Mouse (Mus musculus) liver, adult 2 months (tissue): ENCODE measurements around the gene Eri3. TPM values are rescaled to one million over a fixed set of nuclear protein-coding genes. Genes with fewer than 3 reads are reported as not detected.

ENCODE experiments used
- DNase-seq: peaks from one replicate; pipeline ENCODE4 v3.0.0-alpha.2; 2011; ENCODE audit warnings: low read depth, low spot score; ENCODE audit errors: extremely low read depth
- H3K27ac ChIP-seq: fragments of 200-500 bp; replicated peaks from 2 replicates; pipeline ENCODE4 v1.5.1; 2012; ENCODE audit warnings: low read depth, mild to moderate bottlenecking, control low read depth, inconsistent platforms, low read length; ENCODE audit not compliant: insufficient read depth
- H3K27me3 ChIP-seq: fragments of 200-500 bp; 2 replicates; pipeline ENCODE4 v1.6.1; 2012; ENCODE audit warnings: mild to moderate bottlenecking, moderate library complexity, low read length, inconsistent platforms; ENCODE audit not compliant: control insufficient read depth, insufficient read depth
- H3K36me3 ChIP-seq: fragments of 200-500 bp; 2 replicates; pipeline ENCODE4 v1.6.1; 2012; ENCODE audit warnings: low read length, inconsistent platforms; ENCODE audit not compliant: control insufficient read depth, insufficient read depth
- H3K4me1 ChIP-seq: fragments of 200-500 bp; 2 replicates; pipeline ENCODE4 v1.6.1; 2011; ENCODE audit warnings: low read length; ENCODE audit not compliant: control insufficient read depth, insufficient read depth
- H3K4me3 ChIP-seq: fragments of 200-500 bp; 2 replicates; pipeline ENCODE4 v1.5.1; 2011; ENCODE audit warnings: low read depth, mild to moderate bottlenecking, control low read depth, low read length, moderate library complexity; ENCODE audit not compliant: insufficient read depth
- H3K79me2 ChIP-seq: fragments of 200-500 bp; 2 replicates; pipeline ENCODE4 v1.6.1; 2012; ENCODE audit warnings: inconsistent platforms, mild to moderate bottlenecking, low read length, moderate library complexity; ENCODE audit not compliant: control insufficient read depth, insufficient read depth
- H3K9ac ChIP-seq: fragments of 200-500 bp; 2 replicates; pipeline ENCODE4 v1.6.1; 2012; ENCODE audit warnings: low read depth, mild to moderate bottlenecking, control low read depth, inconsistent platforms, low read length
- CTCF ChIP-seq: fragments of 200-500 bp; IDR thresholded peaks from 2 replicates; pipeline ENCODE4 v1.5.1; 2011; ENCODE audit warnings: low read depth, low read length, control low read depth
- POLR2A ChIP-seq: fragments of 200-500 bp; IDR thresholded peaks from 2 replicates; pipeline ENCODE4 v1.6.1; 2011; ENCODE audit warnings: low read length, control low read depth; ENCODE audit not compliant: insufficient read depth; ENCODE audit errors: extremely low read depth
- WGBS: fragments of 180-500 bp; shearing (Covaris S2); methylation state at CpG from one replicate; pipeline ENCODE4 v1.1.7; 2018; 5-methylcytosine and 5-hydroxymethylcytosine counted together
- polyA plus RNA-seq: library from polyadenylated mRNA; depleted of rRNA; stranded (reverse); fragments of >200 nt; gene quantifications from 2 replicates; pipeline ENCODE4 v1.2.3, GENCODE M21; 2012
- total RNA-seq: library from RNA; depleted of rRNA; stranded (reverse); fragments of >200 nt; gene quantifications from 2 replicates; pipeline ENCODE4 v1.2.3, GENCODE M21; 2014

The Eri3 gene
- total and polyA plus RNA-seq, 2 experiments = 16.8 to 42.1 TPM

DNA sequence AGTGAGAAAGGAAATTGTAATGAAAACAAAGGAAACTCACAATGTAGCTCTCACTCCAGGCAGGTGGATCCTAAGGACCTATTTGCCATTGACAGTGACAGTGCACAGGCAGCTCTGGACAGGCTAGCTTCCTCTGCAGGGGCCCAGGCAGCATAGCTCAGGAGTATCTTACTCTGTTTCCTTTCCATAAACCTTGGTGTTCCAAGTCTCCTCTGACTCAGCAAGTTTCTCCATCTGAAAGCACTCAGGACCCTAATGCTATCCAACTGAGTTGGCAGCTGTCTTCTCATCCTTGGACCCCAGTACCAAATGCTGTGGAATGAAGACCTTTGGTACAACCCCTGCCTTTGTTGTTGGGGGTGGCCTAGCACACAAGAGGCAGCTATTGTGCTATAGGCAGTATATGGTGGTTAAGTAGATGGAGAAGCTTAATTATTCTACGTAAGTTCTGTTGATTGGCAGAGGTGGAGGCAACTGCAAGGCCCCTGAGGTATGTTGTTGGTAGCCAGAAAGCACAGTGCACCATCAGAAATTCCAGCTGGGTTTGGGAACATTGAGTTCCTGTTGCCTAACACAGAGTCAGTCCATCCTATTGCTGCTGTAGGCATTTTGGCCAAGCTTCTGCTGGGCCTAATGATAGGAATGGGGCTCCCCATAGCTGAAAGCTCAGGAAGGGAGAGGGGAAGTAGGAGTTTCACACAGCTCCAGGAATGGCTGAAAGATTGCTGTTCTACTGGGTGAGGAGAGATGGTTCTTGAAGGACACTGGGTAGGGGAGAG is 90.9 kb downstream of the Eri3 start:
- Histone ChIP-seq H3K36me3 (peaks cover 2% of the 10 kb centered on the region; the same call in 1 of the 2 replicates), H3K4me3 (no peak overlapping the region), H3K9ac (no peak overlapping the region), H3K27ac (no peak overlapping the region), H3K79me2 (no peaks in the 10 kb centered on the region), H3K4me1 (no peaks in the 10 kb centered on the region), H3K27me3 (no peaks in the 10 kb centered on the region)
- TF ChIP-seq POLR2A = no peak
- no peak for TF ChIP-seq CTCF
- WGBS = 97% methylated on average over 1 of the region's 1 CpGs
- DNase-seq = no peak

DNA sequence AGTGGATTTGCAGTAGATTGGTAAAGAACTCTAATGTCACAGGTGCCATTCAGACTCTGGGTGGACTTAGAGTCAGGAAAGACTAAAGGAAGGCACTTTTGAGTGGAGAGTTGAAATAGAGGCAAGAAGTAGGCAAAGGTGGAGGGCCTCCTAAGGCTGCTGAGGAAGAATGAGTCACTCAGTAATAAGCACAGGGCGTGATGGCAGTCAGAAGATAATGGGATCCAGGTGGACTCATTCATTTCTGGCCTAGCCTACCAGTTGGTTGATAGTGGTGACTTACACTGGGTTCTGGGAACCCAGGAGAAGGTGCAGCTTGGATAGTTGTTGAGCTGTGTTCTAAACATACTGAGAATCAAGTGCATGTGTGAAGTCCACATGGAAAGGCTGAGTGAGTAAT is 91.6 kb downstream of the Eri3 start:
- no peak overlapping the region for H3K4me3 ChIP-seq
- H3K4me1 ChIP-seq = no peaks in the 10 kb centered on the region
- no peak overlapping the region for H3K27ac ChIP-seq
- 96% methylated on average over 1 of the region's 1 CpGs for WGBS
- no peak overlapping the region for H3K9ac ChIP-seq
- no peak for DNase-seq
- H3K79me2 ChIP-seq = no peaks in the 10 kb centered on the region
- TF ChIP-seq POLR2A (no peak), CTCF (no peak)
- peaks cover 2% of the 10 kb centered on the region; the same call in 1 of the 2 replicates for H3K36me3 ChIP-seq
- H3K27me3 ChIP-seq = no peaks in the 10 kb centered on the region

DNA sequence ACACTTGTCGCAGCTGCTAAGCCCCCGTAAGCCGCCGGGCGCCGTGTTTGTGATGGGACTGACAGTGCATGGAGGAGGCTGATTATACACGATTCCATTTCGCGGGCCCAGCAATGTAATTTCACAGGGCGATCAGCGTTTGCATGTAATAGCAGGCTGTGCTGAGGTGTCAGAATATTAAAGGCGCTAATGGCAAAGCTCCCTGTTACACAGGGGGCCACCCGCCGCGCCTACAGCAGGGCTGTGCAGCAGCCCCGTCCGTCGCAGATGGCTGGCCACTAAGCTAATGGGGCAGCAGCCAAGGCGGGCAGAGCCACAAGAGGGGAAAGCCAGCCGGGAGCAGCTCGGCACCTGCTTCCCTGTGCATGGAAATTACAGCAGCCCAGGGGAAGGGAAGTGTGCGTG is 94.9 kb downstream of the Eri3 start:
- H3K27ac ChIP-seq = no peak overlapping the region
- no peak for TF ChIP-seq POLR2A
- no peaks in the 10 kb centered on the region for H3K27me3 ChIP-seq
- WGBS = 90% methylated on average over 22 of the region's 22 CpGs
- H3K4me1 ChIP-seq = no peaks in the 10 kb centered on the region
- no peaks in the 10 kb centered on the region for H3K79me2 ChIP-seq
- no peak overlapping the region for H3K9ac ChIP-seq
- no peak for DNase-seq
- no peak overlapping the region for H3K4me3 ChIP-seq
- H3K36me3 ChIP-seq = peaks cover 2% of the 10 kb centered on the region; the same call in 1 of the 2 replicates

DNA sequence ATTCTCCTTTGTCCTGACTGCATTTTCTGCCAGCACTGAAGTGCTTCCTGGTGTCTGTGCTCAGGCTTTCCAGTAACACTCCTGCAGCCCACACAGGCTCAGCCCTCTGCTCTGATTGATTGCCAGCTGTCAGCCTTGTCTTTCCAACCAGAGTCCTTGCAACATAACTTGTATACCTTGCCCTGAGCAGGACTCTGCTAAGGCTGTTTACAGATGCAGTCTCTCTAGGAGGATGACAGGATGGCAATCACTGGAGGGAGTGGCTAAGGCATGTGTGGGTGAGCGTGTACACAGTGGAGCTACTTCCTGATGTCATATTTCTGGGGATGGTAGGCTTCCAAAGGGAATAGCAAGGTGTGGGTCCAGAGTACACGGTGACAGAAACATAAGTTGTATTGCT is 95.7 kb downstream of the Eri3 start:
- TF ChIP-seq CTCF (no peak), POLR2A (no peak)
- Histone ChIP-seq H3K27ac (no peak overlapping the region), H3K9ac (no peak overlapping the region), H3K27me3 (no peaks in the 10 kb centered on the region), H3K36me3 (peaks cover 2% of the 10 kb centered on the region; the same call in 1 of the 2 replicates), H3K4me3 (no peak overlapping the region), H3K79me2 (no peaks in the 10 kb centered on the region), H3K4me1 (no peaks in the 10 kb centered on the region)
- 85% methylated on average over 2 of the region's 2 CpGs for WGBS
- no peak for DNase-seq

DNA sequence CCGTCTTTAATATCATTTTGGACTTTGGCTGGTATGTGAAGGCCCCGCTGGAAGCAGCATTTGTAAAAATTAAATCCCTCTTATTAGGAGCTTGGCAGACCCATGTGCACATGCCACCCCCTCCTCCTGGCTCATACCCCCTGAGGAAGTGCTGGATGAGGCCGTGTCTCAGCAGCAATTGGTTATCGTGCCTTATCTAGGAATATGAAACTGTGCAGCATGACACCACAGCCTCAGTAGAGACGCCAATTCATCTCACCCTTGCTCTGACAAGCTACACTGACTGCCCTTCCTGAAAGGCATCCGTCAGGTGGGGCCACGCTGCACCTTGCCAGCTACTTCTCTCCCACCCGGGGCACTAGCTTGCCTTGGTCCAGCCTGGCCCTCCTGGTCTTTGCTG is 96.3 kb downstream of the Eri3 start:
- Histone ChIP-seq H3K27me3 (no peaks in the 10 kb centered on the region), H3K36me3 (no peaks in the 10 kb centered on the region), H3K9ac (no peak overlapping the region), H3K4me3 (no peak overlapping the region), H3K27ac (no peak overlapping the region), H3K79me2 (no peaks in the 10 kb centered on the region), H3K4me1 (no peaks in the 10 kb centered on the region)
- TF ChIP-seq CTCF (no peak), POLR2A (no peak)
- 88% methylated on average over 8 of the region's 8 CpGs for WGBS
- DNase-seq = no peak

DNA sequence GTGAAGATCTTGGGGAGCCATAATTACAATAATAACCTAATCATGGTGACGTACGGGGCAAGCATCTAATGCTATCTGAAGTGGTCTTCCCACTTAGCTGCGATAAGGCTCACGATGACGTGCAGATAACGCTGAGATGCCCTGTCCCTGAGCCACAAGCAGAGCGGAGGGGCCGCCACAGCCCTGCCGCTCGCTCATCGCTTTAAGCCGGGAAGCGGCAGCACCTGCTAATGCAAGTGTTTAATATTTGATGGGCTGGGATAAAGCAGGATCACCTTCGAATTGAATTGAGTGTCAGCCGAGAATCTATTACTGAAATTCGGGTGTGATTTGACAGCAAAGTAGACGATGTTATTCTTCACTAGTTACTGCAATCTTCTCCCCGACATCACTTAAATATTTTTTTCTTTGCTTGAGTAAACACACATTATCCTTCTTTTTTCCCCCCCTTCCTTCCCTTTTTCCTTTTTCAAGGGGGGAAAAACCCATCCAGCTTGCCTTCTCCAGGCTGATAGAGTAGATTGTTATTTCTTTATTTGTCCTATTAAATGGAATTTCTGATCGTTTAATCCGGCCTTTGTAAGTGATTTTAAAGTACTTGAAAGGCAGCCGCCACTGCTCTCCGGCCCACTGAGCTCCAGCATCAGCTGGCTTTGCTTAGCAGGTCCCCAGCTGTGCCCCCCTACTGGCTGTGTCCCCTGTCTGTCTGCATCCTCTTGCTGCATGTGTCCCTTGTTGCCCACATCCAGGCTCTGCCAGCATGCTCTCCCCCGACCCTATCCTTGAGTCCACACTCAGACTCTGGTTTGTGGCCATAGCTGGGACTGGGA is 97.0 kb downstream of the Eri3 start:
- no peak for DNase-seq
- H3K9ac ChIP-seq = no peak overlapping the region
- H3K79me2 ChIP-seq = no peaks in the 10 kb centered on the region
- no peaks in the 10 kb centered on the region for H3K36me3 ChIP-seq
- no peaks in the 10 kb centered on the region for H3K27me3 ChIP-seq
- TF ChIP-seq CTCF = no peak
- no peak for TF ChIP-seq POLR2A
- H3K4me1 ChIP-seq = no peaks in the 10 kb centered on the region
- WGBS = 90% methylated on average over 23 of the region's 23 CpGs
- no peak overlapping the region for H3K27ac ChIP-seq
- H3K4me3 ChIP-seq = no peak overlapping the region
